Mouse (Mus musculus) forebrain, embryonic 10.5 days (tissue): ENCODE data around the gene Svs2. TPM values are rescaled to one million over a fixed set of nuclear protein-coding genes. Genes with fewer than 3 reads are reported as not detected.
"Not testable (repeated sequence)": the region's sequence is repeated elsewhere in the genome, so short reads cannot be mapped to it uniquely, and the experiment has no call there.

ENCODE experiments used
- DNase-seq: peaks from one replicate; pipeline ENCODE4 v3.0.0-alpha.2; 2017; ENCODE audit warnings: low spot score; ENCODE audit errors: extremely low spot score
- H3K27ac ChIP-seq: fragments of 300-500 bp; sonication (generic); 2 replicates; pipeline ENCODE4 v1.5.1; 2016; ENCODE audit warnings: mild to moderate bottlenecking
- H3K27me3 ChIP-seq: fragments of 300-500 bp; sonication (generic); 2 replicates; pipeline ENCODE4 v1.6.1; 2016; ENCODE audit warnings: mild to moderate bottlenecking; ENCODE audit not compliant: poor library complexity, severe bottlenecking
- H3K36me3 ChIP-seq: fragments of 300-500 bp; sonication (generic); replicated peaks from 2 replicates; pipeline ENCODE4 v1.6.1; 2016; ENCODE audit warnings: mild to moderate bottlenecking, moderate library complexity
- H3K4me1 ChIP-seq: fragments of 300-500 bp; sonication (generic); 2 replicates; pipeline ENCODE4 v1.6.1; 2016
- H3K4me3 ChIP-seq: fragments of 300-500 bp; sonication (generic); 2 replicates; pipeline ENCODE4 v1.5.1; 2016; ENCODE audit warnings: mild to moderate bottlenecking, moderate library complexity
- H3K9me3 ChIP-seq: fragments of 300-500 bp; sonication (generic); 2 replicates; pipeline ENCODE4 v1.6.1; 2016; ENCODE audit warnings: mild to moderate bottlenecking, moderate library complexity
- WGBS: fragments of 180-500 bp; shearing (Covaris S2); methylation state at CpG from one replicate; pipeline ENCODE4 v1.1.7; 2016; 5-methylcytosine and 5-hydroxymethylcytosine counted together
- polyA plus RNA-seq: library from polyadenylated mRNA; unstranded; fragments of >200 nt; fragmentation: Nextera tagmentation; extraction: Ambion mirVana; gene quantifications from 2 replicates; pipeline ENCODE4 v1.2.1, GENCODE M21; 2016

Svs2 gene
- not detected in 2 replicates for polyA plus RNA-seq

DNA sequence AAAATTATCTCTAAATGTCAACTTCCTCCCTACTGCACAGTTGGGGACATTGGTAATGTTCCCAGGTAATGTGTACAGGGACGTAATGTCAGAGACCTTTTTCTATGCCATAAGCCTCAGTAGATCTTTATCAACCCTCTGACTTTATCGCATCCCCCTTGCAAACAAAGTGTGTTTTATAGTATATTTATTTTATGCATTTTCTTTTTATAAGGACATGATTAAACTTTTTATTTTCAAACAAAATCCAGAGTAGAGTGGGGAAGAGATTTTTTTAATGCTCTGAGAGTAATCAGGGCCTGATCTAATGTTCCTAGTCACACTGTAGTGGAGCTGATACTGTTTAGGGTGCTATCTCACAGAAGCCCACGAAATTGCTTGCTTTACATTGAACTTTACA is at the start of gene Svs2:
TSS of gene Svs2 (minus strand) at position 101 of the 400 bp plus-strand sequence.
- DNase-seq = no peak
- 89% methylated on average over 3 of the region's 3 CpGs for WGBS
- Histone ChIP-seq H3K36me3 (no peaks in the 10 kb centered on the region), H3K4me3 (no peak within 1 kb of the TSS), H3K9me3 (no peaks in the 10 kb centered on the region), H3K4me1 (peaks cover 3% of the 10 kb centered on the region; the same call in 1 of the 2 replicates), H3K27me3 (no peaks in the 10 kb centered on the region), H3K27ac (no peak within 1 kb of the TSS)

DNA sequence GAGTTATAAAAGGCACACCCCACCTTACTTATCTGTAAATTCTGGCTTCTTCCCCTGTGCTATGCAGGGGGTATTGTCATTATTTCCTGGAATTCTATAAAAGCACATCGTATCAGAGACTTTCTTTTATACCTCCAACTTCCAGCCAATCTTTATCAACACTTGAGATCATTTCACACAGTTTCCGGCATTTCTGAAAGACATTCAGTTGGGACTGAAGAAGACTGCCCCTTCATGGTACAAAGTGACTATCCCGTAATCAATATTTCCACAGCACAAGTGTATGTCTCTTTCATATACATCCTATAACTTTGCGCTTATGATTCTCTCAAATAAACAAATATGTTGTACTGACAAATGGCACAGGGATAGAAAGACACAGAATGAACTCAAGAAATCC is 40.1 kb upstream of the Svs2 start, which contains the start of gene Svs4:
TSS of gene Svs4 (minus strand) at position 101 of the 400 bp plus-strand sequence.
- no peaks in the 10 kb centered on the region for H3K4me1 ChIP-seq
- DNase-seq = no peak
- H3K4me3 ChIP-seq = no peak within 1 kb of the TSS
- no peaks in the 10 kb centered on the region for H3K36me3 ChIP-seq
- no peaks in the 10 kb centered on the region for H3K9me3 ChIP-seq
- no peak within 1 kb of the TSS for H3K27ac ChIP-seq
- WGBS = 92% methylated on average over 4 of the region's 4 CpGs
- H3K27me3 ChIP-seq = no peaks in the 10 kb centered on the region

DNA sequence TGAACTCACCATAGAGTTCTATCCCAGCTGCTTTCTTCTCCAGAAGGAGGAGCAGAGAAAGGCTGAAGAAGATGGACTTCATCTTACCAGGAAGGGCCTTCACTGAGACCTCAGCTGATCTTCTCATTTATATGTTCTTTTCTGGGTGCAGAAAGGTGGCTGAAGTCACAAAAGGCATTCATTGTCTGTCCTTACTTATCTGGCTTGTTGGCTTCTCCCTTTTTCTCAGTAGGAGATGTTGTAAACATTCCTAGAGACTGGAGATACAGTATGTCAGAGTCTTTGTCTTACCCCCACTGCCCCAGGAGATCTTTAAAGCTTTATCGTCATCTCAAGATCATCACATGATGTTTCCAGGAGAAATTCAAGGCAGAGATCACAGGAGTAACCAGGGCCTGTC is 18.3 kb upstream of the Svs2 start, which contains the start of gene Svs3b:
TSS of gene Svs3b (minus strand) at position 101 of the 400 bp plus-strand sequence.
- 86% methylated on average over 1 of the region's 1 CpGs for WGBS
- not testable (repeated sequence) for H3K4me1 ChIP-seq, DNase-seq, H3K27ac ChIP-seq, H3K27me3 ChIP-seq, H3K36me3 ChIP-seq, H3K9me3 ChIP-seq, H3K4me3 ChIP-seq

DNA sequence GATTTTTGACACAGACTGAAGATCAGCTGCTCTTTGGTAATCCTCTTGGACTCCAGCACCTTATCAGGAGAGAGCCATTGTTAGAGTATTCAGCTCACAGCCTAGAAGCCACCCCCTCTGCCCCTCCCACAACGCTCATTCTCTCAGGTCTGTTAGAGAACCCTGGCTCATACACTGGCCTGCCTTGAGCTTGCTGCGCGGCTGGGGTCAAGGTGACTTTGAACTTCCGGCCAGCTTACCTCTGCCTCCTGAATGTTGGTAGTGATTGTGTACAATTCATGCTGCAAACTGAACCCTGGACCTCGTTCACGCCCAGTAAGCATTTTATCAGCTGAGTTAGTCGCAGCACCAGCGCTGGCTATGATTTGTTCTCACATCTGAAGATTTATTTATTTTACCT is 5.6 kb downstream of the Svs2 start:
- 92% methylated on average over 8 of the region's 8 CpGs for WGBS
- Histone ChIP-seq H3K4me1 (no peaks in the 10 kb centered on the region), H3K4me3 (no peak overlapping the region), H3K27me3 (no peaks in the 10 kb centered on the region), H3K27ac (no peak overlapping the region), H3K9me3 (no peaks in the 10 kb centered on the region), H3K36me3 (no peaks in the 10 kb centered on the region)
- no peak for DNase-seq

DNA sequence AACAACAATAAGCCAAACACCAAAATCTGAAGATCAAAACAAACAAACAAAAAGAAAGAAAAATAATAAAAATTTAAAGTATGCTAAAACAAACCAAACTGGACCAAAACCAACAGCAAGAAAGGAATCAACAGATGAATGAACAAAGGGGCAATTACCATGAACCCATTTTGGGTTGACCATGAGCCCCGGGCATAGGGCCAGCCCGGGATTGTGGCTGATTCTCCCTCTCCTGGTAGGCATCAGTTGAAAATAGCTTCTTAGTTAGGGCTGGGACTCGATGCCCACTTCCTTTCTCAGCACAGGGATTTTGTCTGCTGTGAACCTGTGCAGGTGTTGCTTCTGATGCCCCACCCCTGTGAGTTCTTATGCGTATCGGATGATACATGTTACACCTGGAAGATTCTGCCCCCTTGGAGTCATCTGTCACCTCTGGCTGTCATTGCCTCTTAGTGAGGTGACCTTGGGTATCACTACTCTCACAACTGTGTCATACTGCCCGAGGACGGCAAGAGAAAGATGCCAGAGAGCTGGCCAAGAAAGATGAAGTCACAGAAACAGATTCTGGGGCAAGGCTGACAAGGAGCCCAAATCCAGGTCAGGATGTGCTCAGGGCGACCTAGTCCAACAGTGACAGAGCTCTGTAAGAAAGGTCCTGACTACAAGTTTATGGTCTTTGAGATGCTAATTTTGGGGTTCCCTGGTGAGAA is 9.8 kb downstream of the Svs2 start:
- no peaks in the 10 kb centered on the region for H3K36me3 ChIP-seq
- no peaks in the 10 kb centered on the region for H3K4me1 ChIP-seq
- H3K4me3 ChIP-seq = no peak overlapping the region
- no peaks in the 10 kb centered on the region for H3K9me3 ChIP-seq
- DNase-seq = no peak
- no peaks in the 10 kb centered on the region for H3K27me3 ChIP-seq
- H3K27ac ChIP-seq = no peak overlapping the region
- 91% methylated on average over 8 of the region's 8 CpGs for WGBS

DNA sequence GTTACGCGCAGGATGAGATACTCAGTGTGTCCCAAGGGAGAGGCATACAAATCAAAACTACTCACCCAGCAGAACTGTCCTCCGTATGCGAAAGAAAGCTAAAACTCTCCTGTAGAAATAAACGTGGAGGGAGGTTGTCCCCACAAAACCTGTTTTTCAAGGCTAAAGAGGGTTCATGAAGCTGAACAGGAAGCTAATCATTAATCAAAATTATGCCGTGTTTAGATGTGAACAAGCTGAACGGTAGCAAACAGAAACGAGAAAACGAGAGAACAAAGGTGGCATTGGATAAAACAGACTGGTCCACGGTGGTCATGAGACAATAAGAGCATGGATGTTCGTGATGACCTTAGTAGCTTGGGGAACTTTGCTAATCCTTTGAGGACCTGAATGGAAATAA is 16.7 kb downstream of the Svs2 start, which contains the start of gene Wfdc15b:
TSS of gene Wfdc15b (minus strand) at position 139 of the 400 bp plus-strand sequence.
- H3K27ac ChIP-seq = no peak within 1 kb of the TSS
- no peaks in the 10 kb centered on the region for H3K27me3 ChIP-seq
- 89% methylated on average over 11 of the region's 11 CpGs for WGBS
- H3K4me1 ChIP-seq = no peaks in the 10 kb centered on the region
- no peak for DNase-seq
- H3K36me3 ChIP-seq = no peaks in the 10 kb centered on the region
- H3K4me3 ChIP-seq = no peak within 1 kb of the TSS
- no peaks in the 10 kb centered on the region for H3K9me3 ChIP-seq

DNA sequence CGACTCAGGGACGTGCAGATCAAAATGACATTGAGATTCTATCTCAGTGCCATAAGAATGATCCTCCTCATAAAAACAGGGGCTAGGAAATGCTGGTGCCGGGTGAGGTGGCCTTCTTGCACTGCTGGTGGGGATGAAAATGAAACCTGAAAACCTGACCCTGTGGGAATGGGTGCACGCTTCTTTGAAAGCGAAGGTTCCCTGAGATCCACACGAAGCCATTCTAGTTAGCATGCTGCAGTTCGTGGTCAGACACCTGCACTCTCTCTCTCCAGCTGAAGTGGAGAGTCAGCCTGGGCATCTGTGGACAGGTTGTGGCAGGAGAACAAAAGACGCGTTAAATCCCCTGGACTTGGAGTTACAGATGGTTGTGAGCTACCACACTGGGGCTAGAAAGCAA is 19.0 kb downstream of the Svs2 start:
- Histone ChIP-seq H3K27ac (no peak overlapping the region), H3K9me3 (no peaks in the 10 kb centered on the region), H3K4me1 (no peaks in the 10 kb centered on the region), H3K4me3 (no peak overlapping the region), H3K27me3 (no peaks in the 10 kb centered on the region), H3K36me3 (no peaks in the 10 kb centered on the region)
- no peak for DNase-seq
- WGBS = 87% methylated on average over 9 of the region's 9 CpGs

DNA sequence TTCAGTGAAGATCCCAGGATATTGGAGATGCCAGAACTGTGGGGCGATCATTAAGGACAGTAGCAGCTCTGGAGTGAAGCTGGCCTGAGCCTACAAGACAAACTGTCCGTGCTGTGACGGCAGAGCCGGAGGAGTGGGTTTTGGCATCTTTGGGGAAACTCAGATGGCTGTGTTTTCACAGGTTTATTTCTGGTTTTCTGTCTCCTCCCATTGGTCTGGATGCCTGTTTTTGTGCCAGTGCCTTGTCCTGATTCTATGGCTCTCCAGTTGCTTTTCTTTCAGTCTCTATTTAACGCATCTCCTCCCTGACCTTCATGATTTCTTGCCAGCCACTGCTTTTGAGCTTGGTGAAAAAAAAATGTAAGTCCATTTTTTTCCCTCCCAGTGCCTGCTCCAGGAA is 25.6 kb downstream of the Svs2 start:
- H3K4me3 ChIP-seq = no peak overlapping the region
- H3K27me3 ChIP-seq = no peaks in the 10 kb centered on the region
- DNase-seq = no peak
- 90% methylated on average over 5 of the region's 5 CpGs for WGBS
- no peaks in the 10 kb centered on the region for H3K9me3 ChIP-seq
- no peaks in the 10 kb centered on the region for H3K4me1 ChIP-seq
- no peak overlapping the region for H3K27ac ChIP-seq
- H3K36me3 ChIP-seq = no peaks in the 10 kb centered on the region

DNA sequence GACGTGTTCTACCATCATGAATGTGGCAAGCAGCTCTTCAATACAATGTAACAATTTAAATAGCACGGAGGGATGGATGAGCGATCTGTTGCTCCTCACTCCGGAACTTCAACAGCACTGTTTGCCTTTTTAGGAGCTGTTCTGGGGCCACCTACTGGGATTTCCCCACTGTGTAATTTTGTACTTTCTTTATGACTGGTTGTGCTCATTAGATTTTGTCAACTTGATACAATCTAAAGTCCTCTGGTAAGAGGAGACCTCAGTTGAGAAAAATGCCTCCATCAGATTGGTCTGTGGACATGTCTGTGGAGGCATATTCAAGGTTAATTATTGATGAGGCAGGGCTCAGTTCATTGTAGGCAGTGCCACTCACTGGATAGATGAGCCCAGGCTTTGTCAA is 27.4 kb downstream of the Svs2 start:
- Histone ChIP-seq H3K36me3 (no peaks in the 10 kb centered on the region), H3K9me3 (no peaks in the 10 kb centered on the region), H3K4me3 (no peak overlapping the region), H3K4me1 (no peaks in the 10 kb centered on the region), H3K27me3 (no peaks in the 10 kb centered on the region), H3K27ac (no peak overlapping the region)
- 86% methylated on average over 4 of the region's 4 CpGs for WGBS
- no peak for DNase-seq

DNA sequence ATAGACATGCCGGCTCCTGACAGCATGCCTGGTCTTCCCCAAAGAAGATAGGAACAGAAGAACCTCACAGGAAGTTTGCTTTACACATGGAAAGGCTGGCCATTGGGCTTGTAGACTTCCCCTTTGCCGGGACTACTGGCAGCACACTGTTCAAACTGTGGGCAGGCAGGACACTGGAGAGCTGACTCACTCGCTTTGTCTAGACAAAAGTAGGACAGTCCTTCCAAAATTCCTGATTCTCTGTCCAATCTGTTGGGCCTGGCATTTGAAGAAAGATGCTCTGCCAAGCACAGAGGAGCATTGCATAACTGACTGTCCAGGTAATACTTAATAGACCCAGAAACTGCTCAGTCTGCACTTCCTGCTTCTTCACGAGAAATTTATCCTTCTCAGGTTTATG is 31.6 kb downstream of the Svs2 start:
- DNase-seq = no peak
- H3K27ac ChIP-seq = no peak overlapping the region
- no peak overlapping the region for H3K4me3 ChIP-seq
- H3K36me3 ChIP-seq = no peaks in the 10 kb centered on the region
- no peaks in the 10 kb centered on the region for H3K9me3 ChIP-seq
- no peaks in the 10 kb centered on the region for H3K4me1 ChIP-seq
- no peaks in the 10 kb centered on the region for H3K27me3 ChIP-seq
- WGBS = 82% methylated on average over 4 of the region's 4 CpGs

DNA sequence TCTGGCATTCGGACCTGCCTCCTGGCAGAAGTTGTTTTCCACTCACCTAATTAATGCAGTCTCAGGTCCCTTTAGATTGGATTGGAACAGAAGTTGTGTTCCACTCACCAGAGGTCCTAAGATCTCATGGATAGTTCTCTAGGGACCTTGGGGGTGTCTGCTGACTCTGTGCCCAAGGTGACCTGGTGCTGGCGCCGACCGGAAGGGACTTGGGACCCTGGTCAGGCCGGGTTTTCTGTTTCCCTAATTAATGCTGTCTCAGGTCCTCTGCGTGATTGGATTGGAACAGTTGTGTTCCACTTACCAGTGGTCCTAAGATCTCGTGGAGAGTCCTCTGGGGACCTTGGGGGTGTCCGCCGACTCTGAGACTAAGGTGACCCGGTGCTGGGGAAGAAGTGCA is 32.3 kb downstream of the Svs2 start:
- H3K4me1 ChIP-seq, H3K27me3 ChIP-seq, H3K9me3 ChIP-seq, H3K4me3 ChIP-seq, H3K36me3 ChIP-seq, H3K27ac ChIP-seq, DNase-seq: not testable (repeated sequence)
- 90% methylated on average over 10 of the region's 10 CpGs for WGBS

DNA sequence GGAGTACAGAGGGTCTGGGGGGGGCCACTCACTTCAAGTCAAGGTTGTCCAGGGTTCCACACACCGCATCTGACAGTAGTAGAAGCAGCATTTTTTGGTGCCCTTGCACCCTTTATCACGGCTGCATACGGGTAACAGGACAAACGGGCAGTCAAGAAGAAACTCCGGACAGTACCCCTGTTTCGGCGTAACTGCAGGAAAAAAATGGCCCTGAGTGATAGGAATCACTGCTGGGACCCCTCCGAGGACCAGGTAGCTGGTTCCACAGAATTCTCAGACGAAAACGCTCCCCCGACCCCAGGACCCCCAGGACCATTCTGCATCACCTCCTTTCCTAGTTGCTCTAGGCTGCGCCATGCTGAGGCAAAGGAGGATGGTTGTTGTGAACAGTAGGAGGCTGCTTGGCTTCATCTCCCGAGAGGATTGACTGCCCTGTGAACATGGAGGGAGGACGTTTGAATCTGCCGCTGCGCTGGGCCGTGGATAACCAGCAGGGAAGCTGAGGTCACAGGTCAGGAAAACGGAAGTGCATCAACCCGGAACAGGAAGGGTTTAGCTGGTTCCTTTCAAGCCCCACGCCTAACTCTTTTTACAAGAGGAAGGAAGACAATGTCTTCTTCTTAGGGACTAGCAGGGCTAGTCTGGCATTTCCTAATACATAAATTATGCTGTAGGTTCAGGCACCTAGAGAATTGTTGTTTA is 38.5 kb downstream of the Svs2 start, which contains the start of gene Wfdc15a:
TSS of gene Wfdc15a (minus strand) at position 505 of the 702 bp plus-strand sequence.
- 78% methylated on average over 20 of the region's 20 CpGs for WGBS
- Histone ChIP-seq H3K27ac (no peak within 1 kb of the TSS), H3K4me3 (no peak within 1 kb of the TSS), H3K36me3 (no peaks in the 10 kb centered on the region), H3K9me3 (no peaks in the 10 kb centered on the region), H3K27me3 (no peaks in the 10 kb centered on the region), H3K4me1 (no peaks in the 10 kb centered on the region)
- DNase-seq = no peak

DNA sequence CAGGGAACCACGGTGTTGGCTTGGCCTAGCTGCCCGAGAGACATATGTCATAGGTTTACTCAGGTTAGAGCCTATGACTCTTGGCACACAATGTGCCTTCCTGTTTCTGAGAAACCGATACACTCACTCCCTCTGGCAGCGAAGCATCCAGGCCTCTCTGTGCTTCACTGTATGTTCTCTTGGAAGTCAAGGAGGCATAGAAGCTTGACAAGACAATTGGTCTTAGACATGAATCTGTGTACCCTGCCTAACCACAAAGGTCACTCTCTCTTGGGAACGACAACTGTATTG is 41.6 kb downstream of the Svs2 start:
- Histone ChIP-seq H3K4me1 (no peaks in the 10 kb centered on the region), H3K36me3 (no peaks in the 10 kb centered on the region), H3K4me3 (no peak overlapping the region), H3K9me3 (no peaks in the 10 kb centered on the region), H3K27me3 (no peaks in the 10 kb centered on the region), H3K27ac (no peak overlapping the region)
- no peak for DNase-seq
- 90% methylated on average over 5 of the region's 5 CpGs for WGBS
